Mouse (Mus musculus) layer of hippocampus, adult 2 months (tissue): ENCODE measurements at regions not wholly inside any gene's neighbourhood (a gene's known extent, or its start where the extent isn't known, plus 50 kb on each side); places are given as distances from the start of the nearest gene placed in this dataset.
"Not testable (repeated sequence)": the region's sequence is repeated elsewhere in the genome, so short reads cannot be mapped to it uniquely, and the experiment has no call there.

Experiments used
- DNase-seq, 2 experiments: peaks; one replicate each; pipeline ENCODE4 v3.0.0; 2022; ENCODE audit warnings: low spot score in 2 of 2
- H3K27ac ChIP-seq: fragments of 200-600 bp; 2 replicates; pipeline ENCODE4 v1.8.1; 2022
- H3K4me3 ChIP-seq: fragments of 200-600 bp; 2 replicates; pipeline ENCODE4 v1.8.1; 2022; ENCODE audit warnings: mild to moderate bottlenecking
- CTCF ChIP-seq: fragments of 200-600 bp; conservative IDR thresholded peaks from 2 replicates; pipeline ENCODE4 v1.8.1; 2022; ENCODE audit warnings: antibody characterized with exemption, mild to moderate bottlenecking, moderate library complexity

- H3K4me3 ChIP-seq, result no peak overlapping the region
- H3K27ac ChIP-seq, result no peak overlapping the region
- no peak for DNase-seq
- TF ChIP-seq CTCF, result 0 out of 2 replicates have a peak, but pooled peaks have one; percentile 6
Measured at GRCm38 (mm10) chr13:79654115-79654514, 1229.1 kb upstream of the Arrdc3 start.

GRCm38 (mm10) chr13:79654646-79655045 is 1228.5 kb upstream of the Arrdc3 start:
- no peak for TF ChIP-seq CTCF
- Histone ChIP-seq H3K4me3 (no peak overlapping the region), H3K27ac (no peak overlapping the region)
- no peak for DNase-seq

GRCm38 (mm10) chr13:79668796-79669195 is 1214.4 kb upstream of the Arrdc3 start:
- H3K4me3 ChIP-seq, H3K27ac ChIP-seq, DNase-seq: not testable (repeated sequence)

- Histone ChIP-seq H3K4me3 (no peak overlapping the region), H3K27ac (no peak overlapping the region)
- TF ChIP-seq CTCF, result no peak
- no peak for DNase-seq
Measured at GRCm38 (mm10) chr13:79673358-79673757, 1209.8 kb upstream of the Arrdc3 start.

- DNase-seq, result no peak
- no peak for TF ChIP-seq CTCF
- no peak overlapping the region for H3K4me3 ChIP-seq
- no peak overlapping the region for H3K27ac ChIP-seq
Measured at GRCm38 (mm10) chr13:79697847-79698625, 1185.1 kb upstream of the Arrdc3 start.

- Histone ChIP-seq H3K4me3 (no peak overlapping the region), H3K27ac (no peak overlapping the region)
- no peak for DNase-seq
- TF ChIP-seq CTCF, result no peak
Measured at GRCm38 (mm10) chr13:79699521-79699920, 1183.7 kb upstream of the Arrdc3 start.
